Mouse (Mus musculus) limb, embryonic 13.5 days (tissue): ENCODE results near the gene Rabl3. TPM values are rescaled to one million over a fixed set of nuclear protein-coding genes. Genes with fewer than 3 reads are reported as not detected.

Experiments
- ATAC-seq: fragments of 200-750 bp; cut with Nextera tagmentation; 2 replicates; pipeline ENCODE4 v1.8.0; 2017; ENCODE audit warnings: low read depth, moderate number of reproducible peaks, moderate TSS enrichment; ENCODE audit not compliant: low FRiP score
- H3K27ac ChIP-seq: fragments of 300-500 bp; sonication (generic); 2 replicates; pipeline ENCODE4 v1.5.1; 2015; ENCODE audit warnings: inconsistent platforms, mild to moderate bottlenecking, moderate library complexity
- H3K27me3 ChIP-seq: fragments of 300-500 bp; sonication (generic); 2 replicates; pipeline ENCODE4 v1.6.1; 2015; ENCODE audit warnings: mild to moderate bottlenecking, inconsistent platforms
- H3K36me3 ChIP-seq: fragments of 300-500 bp; sonication (generic); 2 replicates; pipeline ENCODE4 v1.6.1; 2015; ENCODE audit warnings: inconsistent platforms, mild to moderate bottlenecking, moderate library complexity
- H3K4me1 ChIP-seq: fragments of 300-500 bp; sonication (generic); 2 replicates; pipeline ENCODE4 v1.6.1; 2015; ENCODE audit warnings: inconsistent platforms
- H3K4me2 ChIP-seq: fragments of 300-500 bp; sonication (generic); replicated peaks from 2 replicates; pipeline ENCODE4 v1.6.1; 2015; ENCODE audit warnings: inconsistent platforms, mild to moderate bottlenecking, moderate library complexity
- H3K4me3 ChIP-seq: fragments of 300-500 bp; sonication (generic); 2 replicates; pipeline ENCODE4 v1.5.1; 2015; ENCODE audit warnings: moderate library complexity, mild to moderate bottlenecking, inconsistent platforms
- H3K9ac ChIP-seq: fragments of 300-500 bp; sonication (generic); 2 replicates; pipeline ENCODE4 v1.6.1; 2015; ENCODE audit warnings: mild to moderate bottlenecking, inconsistent platforms
- H3K9me3 ChIP-seq: fragments of 300-500 bp; sonication (generic); 2 replicates; pipeline ENCODE4 v1.6.1; 2016; ENCODE audit warnings: inconsistent platforms
- WGBS: fragments of 180-500 bp; shearing (Covaris S2); methylation state at CpG from one replicate; pipeline ENCODE4 v1.1.7; 2015; 5-methylcytosine and 5-hydroxymethylcytosine counted together
- polyA plus RNA-seq: library from polyadenylated mRNA; unstranded; fragments of >200 nt; fragmentation: Nextera tagmentation; extraction: Ambion mirVana; gene quantifications from 2 replicates; pipeline ENCODE4 v1.2.1, GENCODE M21; 2015

The Rabl3 gene
- polyA plus RNA-seq, 1 experiment from 2014 or later = 31.8 TPM

- WGBS = 89% methylated on average over 6 of the region's 6 CpGs
- no peak overlapping the region for H3K4me2 ChIP-seq
- no peaks in the 10 kb centered on the region for H3K4me1 ChIP-seq
These were observed 64.6 kb downstream of the Rabl3 start for GRCm38 (mm10) chr16:37604243-37604642.

GRCm38 (mm10) chr16:37610333-37610732 is 70.6 kb downstream of the Rabl3 start:
- 72% methylated on average over 8 of the region's 8 CpGs for WGBS

More at GRCm38 (mm10) chr16:37604243-37604642, 64.6 kb downstream of the Rabl3 start:
- no peak for ATAC-seq
- Histone ChIP-seq H3K27me3 (no peaks in the 10 kb centered on the region), H3K36me3 (no peaks in the 10 kb centered on the region), H3K27ac (no peak overlapping the region), H3K9me3 (no peaks in the 10 kb centered on the region), H3K9ac (no peak overlapping the region), H3K4me3 (no peak overlapping the region)

GRCm38 (mm10) chr16:37611072-37611471 is 71.4 kb downstream of the Rabl3 start:
- H3K4me3 ChIP-seq = no peak overlapping the region

More at GRCm38 (mm10) chr16:37610333-37610732, 70.6 kb downstream of the Rabl3 start:
- Histone ChIP-seq H3K36me3 (no peaks in the 10 kb centered on the region), H3K9ac (no peak overlapping the region), H3K27ac (no peak overlapping the region), H3K4me2 (no peak overlapping the region), H3K4me3 (no peak overlapping the region), H3K9me3 (no peaks in the 10 kb centered on the region), H3K4me1 (peaks cover 10% of the 10 kb centered on the region), H3K27me3 (no peaks in the 10 kb centered on the region)
- ATAC-seq = no peak

GRCm38 (mm10) chr16:37612013-37612412 is 72.3 kb downstream of the Rabl3 start:
- no peak overlapping the region for H3K4me2 ChIP-seq
- H3K36me3 ChIP-seq = no peaks in the 10 kb centered on the region
- no peaks in the 10 kb centered on the region for H3K27me3 ChIP-seq
- H3K4me1 ChIP-seq = peaks cover 22% of the 10 kb centered on the region
- no peak overlapping the region for H3K4me3 ChIP-seq
- H3K9ac ChIP-seq = no peak overlapping the region
- H3K9me3 ChIP-seq = no peaks in the 10 kb centered on the region
- WGBS = 88% methylated on average over 5 of the region's 5 CpGs
- no peak overlapping the region for H3K27ac ChIP-seq
- no peak for ATAC-seq

More at GRCm38 (mm10) chr16:37611072-37611471, 71.4 kb downstream of the Rabl3 start:
- peak; percentile 72; the same call in 1 of the 2 replicates for ATAC-seq
- H3K27ac ChIP-seq = no peak overlapping the region
- peaks cover 16% of the 10 kb centered on the region for H3K4me1 ChIP-seq
- H3K9ac ChIP-seq = no peak overlapping the region
- WGBS = 44% methylated on average over 7 of the region's 7 CpGs
- H3K27me3 ChIP-seq = no peaks in the 10 kb centered on the region
- H3K36me3 ChIP-seq = no peaks in the 10 kb centered on the region
- no peak overlapping the region for H3K4me2 ChIP-seq
- H3K9me3 ChIP-seq = no peaks in the 10 kb centered on the region

GRCm38 (mm10) chr16:37614540-37614939 is 74.9 kb downstream of the Rabl3 start:
- 76% methylated on average over 9 of the region's 9 CpGs for WGBS

GRCm38 (mm10) chr16:37615429-37615828 is 75.7 kb downstream of the Rabl3 start:
- Histone ChIP-seq H3K9me3 (no peaks in the 10 kb centered on the region), H3K36me3 (no peaks in the 10 kb centered on the region), H3K4me1 (peaks cover 38% of the 10 kb centered on the region), H3K9ac (no peak overlapping the region), H3K27ac (no peak overlapping the region), H3K4me3 (no peak overlapping the region), H3K4me2 (0 out of 2 replicates have a peak overlapping the region, but pooled peaks have one; percentile 12), H3K27me3 (no peaks in the 10 kb centered on the region)
- WGBS = 23% methylated on average over 8 of the region's 8 CpGs
- ATAC-seq = no peak

More at GRCm38 (mm10) chr16:37614540-37614939, 74.9 kb downstream of the Rabl3 start:
- Histone ChIP-seq H3K27me3 (no peaks in the 10 kb centered on the region), H3K4me2 (no peak overlapping the region), H3K4me1 (peaks cover 42% of the 10 kb centered on the region), H3K4me3 (no peak overlapping the region), H3K9ac (no peak overlapping the region), H3K36me3 (no peaks in the 10 kb centered on the region), H3K27ac (no peak overlapping the region), H3K9me3 (no peaks in the 10 kb centered on the region)
- ATAC-seq = no peak

GRCm38 (mm10) chr16:37616104-37616503 is 76.4 kb downstream of the Rabl3 start:
- 60% methylated on average over 8 of the region's 8 CpGs for WGBS

GRCm38 (mm10) chr16:37617695-37618094 is 78.0 kb downstream of the Rabl3 start:
- H3K27me3 ChIP-seq = no peaks in the 10 kb centered on the region
- H3K36me3 ChIP-seq = no peaks in the 10 kb centered on the region
- peak overlapping the region; percentile 28; the same call in 1 of the 2 replicates for H3K27ac ChIP-seq
- H3K9me3 ChIP-seq = no peaks in the 10 kb centered on the region
- H3K9ac ChIP-seq = no peak overlapping the region
- ATAC-seq = peak; percentile 58; the same call in 1 of the 2 replicates
- 20% methylated on average over 3 of the region's 3 CpGs for WGBS
- peak overlapping the region; percentile 9; the same call in 1 of the 2 replicates for H3K4me2 ChIP-seq
- H3K4me1 ChIP-seq = peaks cover 38% of the 10 kb centered on the region
- H3K4me3 ChIP-seq = no peak overlapping the region

More at GRCm38 (mm10) chr16:37616104-37616503, 76.4 kb downstream of the Rabl3 start:
- no peak overlapping the region for H3K4me3 ChIP-seq
- H3K9me3 ChIP-seq = no peaks in the 10 kb centered on the region
- no peak overlapping the region for H3K27ac ChIP-seq
- H3K4me1 ChIP-seq = peaks cover 38% of the 10 kb centered on the region
- H3K4me2 ChIP-seq = 0 out of 2 replicates have a peak overlapping the region, but pooled peaks have one; percentile 12
- H3K36me3 ChIP-seq = no peaks in the 10 kb centered on the region
- no peak for ATAC-seq
- H3K27me3 ChIP-seq = no peaks in the 10 kb centered on the region
- no peak overlapping the region for H3K9ac ChIP-seq

Other genes starting within 250 kb of the Rabl3 start
- 0.28 and 0.45 TPM in 2 replicates for gene Stxbp5l, start 154.9 kb upstream of the Rabl3 start, polyA plus RNA-seq
- gene Gtf2e1, start 96 bp upstream of the Rabl3 start, polyA plus RNA-seq = 33.9 and 34.5 TPM in 2 replicates
- 0.11 and 0.17 TPM in 2 replicates for gene Hgd, start 40.3 kb downstream of the Rabl3 start, polyA plus RNA-seq
- gene Ndufb4, start 114.6 kb downstream of the Rabl3 start, polyA plus RNA-seq = 58.1 and 63.9 TPM in 2 replicates
- gene Fstl1, start 237.0 kb downstream of the Rabl3 start, polyA plus RNA-seq = 714 and 731 TPM in 2 replicates